Mouse (Mus musculus) right cerebral cortex, postnatal 25 days (tissue): ENCODE results near the gene Ebpl.
"Not testable (repeated sequence)": the region's sequence is repeated elsewhere in the genome, so short reads cannot be mapped to it uniquely, and the experiment has no call there.

Experiments used
- DNase-seq: peaks from one replicate; pipeline ENCODE4 v3.0.0; 2022

Ebpl gene

DNA sequence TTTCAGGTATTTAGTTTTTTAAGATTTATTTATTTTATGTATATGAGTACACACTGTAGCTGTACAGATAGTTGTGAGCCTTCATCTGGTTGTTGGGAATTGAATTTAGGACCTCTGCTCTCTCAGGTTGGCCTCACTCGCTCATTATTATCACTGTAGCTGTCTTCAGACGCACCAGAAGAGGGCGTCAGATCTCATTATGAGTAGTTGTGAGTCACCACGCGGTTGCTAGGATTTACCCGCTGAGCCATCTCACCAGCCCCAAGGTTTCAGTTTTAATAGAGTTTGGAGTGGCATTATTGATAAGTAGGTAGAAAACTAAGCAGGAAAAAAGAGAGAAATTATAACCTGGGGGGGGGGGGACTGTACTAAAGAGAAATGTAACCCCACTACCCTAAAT, 33.2 kb downstream of the Ebpl start:
- not testable (repeated sequence) for DNase-seq

DNA sequence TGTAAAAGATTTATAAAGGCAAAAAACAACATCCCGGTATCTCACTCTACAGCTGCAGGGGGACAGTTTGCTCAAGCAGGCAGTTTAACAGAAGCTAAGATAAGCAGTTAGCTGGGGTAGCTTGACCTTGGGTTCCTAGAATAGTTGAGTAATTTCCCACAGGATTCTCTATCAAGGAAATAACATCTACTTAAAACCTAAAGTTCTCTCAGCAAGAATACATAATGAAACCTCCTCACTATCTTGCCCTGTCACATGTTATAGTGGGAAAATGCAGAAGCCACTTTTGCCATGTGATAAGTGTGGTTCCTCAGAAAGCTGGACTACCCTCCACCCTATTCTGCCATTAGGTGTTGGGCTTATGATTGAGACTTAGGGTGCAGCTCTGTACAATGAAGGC, 37.5 kb downstream of the Ebpl start:
- no peak for DNase-seq

GRCm38 (mm10) chr14:61321200-61321599, 39.0 kb downstream of the Ebpl start:
- DNase-seq: no peak

GRCm38 (mm10) chr14:61320765-61321164, 39.5 kb downstream of the Ebpl start:
- DNase-seq: no peak

DNA sequence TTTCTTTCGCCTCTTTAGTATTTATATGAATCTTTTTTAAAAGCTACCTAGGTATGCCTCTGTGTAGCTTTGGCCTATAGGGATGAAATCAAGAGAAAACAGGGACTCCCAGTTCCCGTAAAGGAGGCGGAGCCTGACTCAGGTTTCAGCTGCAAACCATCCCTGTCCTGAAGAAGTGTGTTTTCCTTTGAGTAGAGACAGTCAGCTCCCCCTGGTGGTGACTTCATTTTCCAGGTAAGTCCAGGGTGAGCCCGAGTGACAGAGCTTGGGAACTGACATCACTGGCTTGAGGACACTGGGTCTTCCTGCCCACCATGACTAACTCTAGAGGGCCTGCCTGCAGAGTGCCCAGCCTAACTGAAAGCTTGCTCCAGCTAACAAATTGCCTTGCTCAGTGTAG, 43.4 kb downstream of the Ebpl start:
- DNase-seq: peak; percentile 23

DNA sequence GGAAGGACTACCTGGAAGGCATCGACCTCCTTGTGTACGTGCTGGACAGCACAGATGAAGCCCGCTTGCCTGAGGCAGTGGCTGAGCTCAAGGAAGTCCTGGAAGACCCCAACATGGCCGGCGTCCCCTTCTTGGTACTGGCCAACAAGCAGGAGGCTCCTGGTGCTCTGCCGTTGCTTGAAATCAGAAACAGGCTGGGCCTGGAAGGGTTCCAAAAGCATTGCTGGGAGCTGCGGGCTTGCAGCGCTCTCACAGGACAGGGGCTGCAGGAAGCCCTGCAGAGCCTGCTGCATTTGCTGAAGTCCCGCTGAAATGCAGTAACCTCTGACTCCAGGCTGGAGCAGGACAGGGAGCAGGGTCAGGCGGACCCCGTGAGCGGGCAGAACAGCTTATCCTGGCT, 49.3 kb downstream of the Ebpl start:
- no peak for DNase-seq

DNA sequence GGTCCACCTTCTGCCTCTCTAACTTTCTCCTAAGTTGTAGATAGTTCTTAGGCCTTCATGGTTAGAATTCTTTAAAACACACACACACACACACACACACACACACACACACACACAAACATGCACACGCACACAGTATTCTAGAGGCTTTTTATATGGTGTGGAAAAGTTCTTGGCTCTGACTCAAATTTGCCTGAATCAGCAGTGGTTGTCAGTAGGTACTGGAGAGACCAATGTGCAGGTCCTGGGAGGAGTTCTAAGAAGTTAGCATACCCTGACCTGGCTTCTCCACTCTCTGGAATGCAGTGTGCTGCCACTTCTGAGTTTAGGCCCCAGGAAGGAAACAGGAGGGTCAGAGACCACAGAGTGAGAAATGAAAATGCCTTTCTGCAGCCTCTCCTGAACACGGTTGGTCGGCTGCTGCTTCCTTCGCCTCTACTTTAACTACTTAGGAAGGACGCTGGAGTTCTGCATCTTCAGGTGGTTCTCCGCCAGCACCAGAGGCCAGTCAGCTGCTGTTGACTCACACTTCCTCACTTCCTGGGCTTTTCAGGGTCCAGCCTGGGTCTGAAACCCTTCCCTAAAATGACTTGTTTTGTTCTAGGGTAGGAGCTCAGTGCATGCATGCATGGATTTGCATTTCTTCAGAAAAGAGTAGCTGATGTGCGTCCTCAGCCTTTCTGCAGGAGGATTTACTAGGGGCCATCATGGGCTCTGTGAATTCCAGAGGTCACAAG, 50.0 kb downstream of the Ebpl start:
- DNase-seq: no peak

DNA sequence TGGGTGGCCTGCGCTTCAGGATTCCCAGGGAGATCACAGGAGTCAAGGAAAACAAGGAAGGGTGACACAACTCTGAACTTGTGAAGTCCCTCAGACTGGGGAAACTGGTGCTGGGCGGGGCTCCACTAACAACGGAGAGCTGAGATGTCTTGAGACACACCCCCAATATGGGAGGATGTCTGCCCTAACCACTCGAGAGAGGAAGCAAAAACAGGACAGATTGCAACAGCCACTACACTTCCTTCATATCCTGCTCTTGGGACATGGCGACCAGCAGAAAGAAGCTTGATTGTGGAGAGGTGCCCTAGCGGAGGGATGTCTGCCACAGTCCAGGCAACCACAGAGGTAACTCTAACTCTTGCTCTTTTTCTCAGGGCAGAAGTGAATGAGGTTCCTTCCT, 50.6 kb downstream of the Ebpl start, which contains the start of gene Arl11:
TSS of gene Arl11 (plus strand) at position 161 of the 400 bp plus-strand sequence.
- no peak for DNase-seq

DNA sequence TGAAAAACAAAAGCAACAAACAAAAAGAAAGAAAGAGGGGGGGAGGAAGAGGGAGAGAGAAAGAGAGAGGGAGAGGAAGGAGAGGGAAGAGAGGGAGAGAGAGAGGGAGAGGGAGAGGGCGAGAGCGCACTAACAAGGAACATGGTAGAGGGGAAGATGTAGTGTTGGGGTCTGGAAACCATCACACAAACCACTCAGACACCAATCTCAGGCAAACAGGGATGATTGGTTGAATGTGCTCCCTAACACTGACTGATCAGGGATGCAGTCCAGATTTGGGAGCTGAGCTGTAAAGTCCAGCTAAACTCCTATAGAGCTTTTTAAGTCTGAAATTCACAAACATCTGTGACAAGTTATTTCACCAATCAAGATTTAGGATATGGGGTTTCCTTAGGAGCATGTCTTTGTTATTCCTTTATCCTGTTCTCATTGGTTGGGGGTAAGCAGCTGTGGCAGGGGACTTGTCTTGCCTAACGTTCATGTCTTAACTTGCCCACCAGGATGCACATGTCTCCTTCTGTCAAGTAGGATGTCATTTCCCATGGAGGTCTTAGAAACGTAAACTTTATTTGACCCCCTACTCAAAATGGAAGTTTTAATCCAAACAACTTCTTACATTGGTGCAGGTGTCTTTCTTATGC, 56.1 kb downstream of the Ebpl start:
- no peak for DNase-seq

- DNase-seq: no peak
Measured at GRCm38 (mm10) chr14:61302428-61302827, 57.8 kb downstream of the Ebpl start.

DNA sequence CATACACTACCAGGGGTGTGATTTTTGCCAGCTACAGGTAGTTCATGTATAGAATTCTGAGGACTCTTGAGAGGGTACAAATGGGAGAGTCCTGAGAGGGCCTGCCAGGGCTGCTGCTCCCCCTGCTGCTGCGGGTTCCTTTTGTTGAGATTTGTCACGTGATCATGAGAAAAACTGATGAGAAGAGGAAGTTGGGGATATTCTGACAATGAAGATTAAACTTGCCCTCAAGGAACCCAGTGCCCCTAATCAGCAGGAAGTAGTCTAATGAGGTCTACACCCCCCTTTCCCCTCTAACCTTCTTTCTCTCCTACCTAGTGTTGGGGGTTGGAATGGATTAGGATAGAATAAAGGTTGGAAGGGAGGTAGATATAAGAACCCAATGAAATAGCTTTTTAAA, 58.9 kb downstream of the Ebpl start:
- no peak for DNase-seq

GRCm38 (mm10) chr14:61299810-61300209, 60.4 kb downstream of the Ebpl start:
- no peak for DNase-seq

DNA sequence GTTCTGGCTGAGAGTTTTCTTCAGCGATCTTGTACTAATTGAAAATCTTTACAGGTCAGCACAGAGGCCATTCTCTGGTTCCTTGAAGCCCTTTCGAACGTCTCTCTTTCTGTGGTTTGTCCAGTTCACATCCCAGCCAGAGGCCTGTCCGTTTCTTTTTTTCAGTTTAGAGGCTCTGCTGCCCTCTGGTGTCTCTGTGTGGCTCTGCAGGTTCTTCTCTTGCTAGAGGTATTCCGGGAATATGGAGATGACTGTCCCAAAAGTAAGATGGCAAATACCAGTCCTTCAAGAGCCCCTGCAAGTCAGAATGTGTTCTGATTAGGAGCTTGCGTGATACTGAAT, 65.5 kb downstream of the Ebpl start:
- no peak for DNase-seq

- DNase-seq: no peak
Measured at GRCm38 (mm10) chr14:61293884-61294737, 66.1 kb downstream of the Ebpl start.

DNA sequence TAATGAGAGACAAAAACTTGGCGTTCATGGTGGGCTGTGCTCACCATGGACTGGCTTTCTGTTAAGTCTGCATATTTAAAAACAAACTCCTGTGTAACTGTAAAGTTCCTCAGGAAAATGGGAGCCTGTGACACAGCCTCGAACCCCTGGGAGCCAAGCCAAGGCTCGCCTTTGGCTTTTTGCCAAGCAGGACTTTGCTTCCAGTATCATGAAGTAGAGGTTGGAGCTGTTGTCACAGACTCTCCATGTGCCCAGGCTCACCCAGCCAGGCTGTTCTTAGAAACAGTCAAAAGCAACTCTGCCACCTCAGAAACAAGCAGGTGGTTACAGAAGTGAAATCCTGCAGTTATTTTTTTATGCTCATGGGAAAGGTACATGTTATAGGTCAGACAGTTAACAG, 69.6 kb downstream of the Ebpl start:
- DNase-seq: no peak

DNA sequence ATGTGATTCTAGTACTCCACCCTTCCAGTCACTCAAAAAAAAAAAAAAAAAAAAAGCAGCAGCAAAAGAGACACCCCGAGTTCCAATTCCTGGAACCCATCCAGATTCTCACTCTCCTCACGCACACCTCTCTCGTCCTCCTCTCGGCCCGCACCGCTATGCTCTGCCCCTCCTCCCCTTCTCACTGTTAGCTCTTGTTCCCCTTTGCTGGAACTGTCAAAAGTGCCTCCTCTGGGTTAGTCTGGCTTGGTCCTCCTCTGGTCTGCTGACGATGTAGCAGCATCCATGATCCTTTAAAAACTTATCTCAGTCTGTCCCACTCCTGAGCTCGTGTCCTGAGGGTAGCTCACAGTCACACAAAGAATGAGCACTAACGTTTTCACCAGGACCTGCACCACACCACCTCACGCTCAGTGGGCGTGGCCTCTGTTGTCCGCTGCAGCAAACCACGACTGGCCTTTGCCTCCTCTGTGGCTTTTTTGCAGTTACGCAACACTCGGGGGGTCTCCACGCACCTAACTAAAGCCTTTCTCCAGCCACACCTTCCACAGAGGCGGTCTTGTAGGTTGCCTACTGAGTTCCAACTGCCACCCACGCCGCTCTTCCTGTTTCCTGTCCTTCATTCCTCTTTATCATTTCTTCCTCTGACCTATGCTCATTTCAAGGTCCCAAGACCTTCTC, 71.5 kb downstream of the Ebpl start:
- DNase-seq: no peak
